Mouse (Mus musculus): ENCODE results near the gene Zfp423. TPM values are rescaled to one million over a fixed set of nuclear protein-coding genes. Genes with fewer than 3 reads are reported as not detected.
A peak's percentile ranks its signal among the peaks of the same experiment; 100 is the strongest.

Zfp423 gene
- polyA plus RNA-seq, 1 experiment from 2014 or later: 7.5 TPM

- Histone ChIP-seq H3K36me3 (ENCODE audit: control insufficient read depth, insufficient read depth, low read length) (no peaks in the 10 kb centered on the region), H3K4me2 (ENCODE audit: low read depth, low read length) (no peak overlapping the region), H3K4me3 (ENCODE audit: low read length) (no peak overlapping the region), H3K9me3 (ENCODE audit: control insufficient read depth, low read length) (no peaks in the 10 kb centered on the region), H3K4me1 (replicated peaks; ENCODE audit: control insufficient read depth, insufficient read depth, low read length) (0 out of 2 replicates have a peak, but pooled peaks cover 6% of the 10 kb centered on the region), H3K9ac (ENCODE audit: low read length) (no peak overlapping the region), H3K27me3 (ENCODE audit: control insufficient read depth, insufficient read depth, low read depth, low read length) (no peaks in the 10 kb centered on the region), H3K27ac (ENCODE audit: low read length) (no peak overlapping the region)
- WGBS: 66% methylated on average over 6 of the region's 6 CpGs
- ATAC-seq (ENCODE audit: low read depth): no peak
Observed at GRCm38 (mm10) chr8:87872356-87872930, 87.0 kb downstream of the Zfp423 start.

DNA sequence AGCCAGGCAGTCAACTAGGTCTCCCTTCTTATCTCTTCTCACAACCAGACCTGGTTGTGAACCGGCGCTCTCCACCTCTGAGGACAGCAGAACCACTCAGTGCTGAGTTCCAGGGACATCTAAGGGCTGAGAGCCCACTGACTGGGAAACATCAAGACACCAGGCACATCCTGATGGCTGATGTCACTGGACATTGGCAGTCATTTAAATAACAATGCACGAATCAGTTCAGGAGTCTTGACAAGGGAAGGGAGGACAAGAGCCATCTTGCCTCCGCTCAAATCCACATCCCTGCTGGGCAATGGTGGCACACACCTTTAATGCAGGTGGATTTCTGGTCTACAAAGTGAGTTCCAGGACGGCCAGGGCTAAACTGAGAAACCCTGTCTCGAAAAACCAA, 92.8 kb downstream of the Zfp423 start:
- Histone ChIP-seq H3K27me3 (ENCODE audit: control insufficient read depth, insufficient read depth, low read depth, low read length) (no peaks in the 10 kb centered on the region), H3K9me3 (ENCODE audit: control insufficient read depth, low read length) (no peaks in the 10 kb centered on the region), H3K9ac (ENCODE audit: low read length) (no peak overlapping the region), H3K4me3 (ENCODE audit: low read length) (no peak overlapping the region), H3K4me1 (replicated peaks; ENCODE audit: control insufficient read depth, insufficient read depth, low read length) (0 out of 2 replicates have a peak, but pooled peaks cover 2% of the 10 kb centered on the region), H3K27ac (ENCODE audit: low read length) (no peak overlapping the region), H3K4me2 (ENCODE audit: low read depth, low read length) (no peak overlapping the region), H3K36me3 (ENCODE audit: control insufficient read depth, insufficient read depth, low read length) (no peaks in the 10 kb centered on the region)
- no peak for ATAC-seq (ENCODE audit: low read depth)
- WGBS: 73% methylated on average over 6 of the region's 6 CpGs

- no peak overlapping the region for H3K4me2 ChIP-seq (ENCODE audit: low read depth, low read length)
- H3K27ac ChIP-seq (ENCODE audit: low read length): no peak overlapping the region
- no peaks in the 10 kb centered on the region for H3K9me3 ChIP-seq (ENCODE audit: control insufficient read depth, low read length)
- H3K4me1 ChIP-seq (replicated peaks; ENCODE audit: control insufficient read depth, insufficient read depth, low read length): peaks cover 8% of the 10 kb centered on the region
- no peak for ATAC-seq (ENCODE audit: low read depth)
- 64% methylated on average over 8 of the region's 8 CpGs for WGBS
- H3K9ac ChIP-seq (ENCODE audit: low read length): no peak overlapping the region
- no peak overlapping the region for H3K4me3 ChIP-seq (ENCODE audit: low read length)
- no peaks in the 10 kb centered on the region for H3K27me3 ChIP-seq (ENCODE audit: control insufficient read depth, insufficient read depth, low read depth, low read length)
- no peaks in the 10 kb centered on the region for H3K36me3 ChIP-seq (ENCODE audit: control insufficient read depth, insufficient read depth, low read length)
Observed at GRCm38 (mm10) chr8:87864236-87864635, 95.2 kb downstream of the Zfp423 start.

GRCm38 (mm10) chr8:87863128-87863527, 96.3 kb downstream of the Zfp423 start:
- no peaks in the 10 kb centered on the region for H3K9me3 ChIP-seq (ENCODE audit: control insufficient read depth, low read length)
- no peak overlapping the region for H3K4me3 ChIP-seq (ENCODE audit: low read length)
- no peaks in the 10 kb centered on the region for H3K36me3 ChIP-seq (ENCODE audit: control insufficient read depth, insufficient read depth, low read length)
- H3K27me3 ChIP-seq (ENCODE audit: control insufficient read depth, insufficient read depth, low read depth, low read length): no peaks in the 10 kb centered on the region
- no peak overlapping the region for H3K4me2 ChIP-seq (ENCODE audit: low read depth, low read length)
- H3K27ac ChIP-seq (ENCODE audit: low read length): no peak overlapping the region
- H3K9ac ChIP-seq (ENCODE audit: low read length): no peak overlapping the region
- no peak for ATAC-seq (ENCODE audit: low read depth)
- 84% methylated on average over 8 of the region's 8 CpGs for whole genome bisulfite sequencing
- H3K4me1 ChIP-seq (replicated peaks; ENCODE audit: control insufficient read depth, insufficient read depth, low read length): peaks cover 8% of the 10 kb centered on the region

- H3K4me3 ChIP-seq (ENCODE audit: low read length): no peak overlapping the region
- H3K9me3 ChIP-seq (ENCODE audit: control insufficient read depth, low read length): no peaks in the 10 kb centered on the region
- peaks cover 8% of the 10 kb centered on the region for H3K4me1 ChIP-seq (replicated peaks; ENCODE audit: control insufficient read depth, insufficient read depth, low read length)
- no peak overlapping the region for H3K9ac ChIP-seq (ENCODE audit: low read length)
- H3K27ac ChIP-seq (ENCODE audit: low read length): peak overlapping the region; percentile 48
- H3K4me2 ChIP-seq (ENCODE audit: low read depth, low read length): no peak overlapping the region
- 25% methylated on average over 5 of the region's 5 CpGs for WGBS
- no peaks in the 10 kb centered on the region for H3K27me3 ChIP-seq (ENCODE audit: control insufficient read depth, insufficient read depth, low read depth, low read length)
- H3K36me3 ChIP-seq (ENCODE audit: control insufficient read depth, insufficient read depth, low read length): no peaks in the 10 kb centered on the region
- ATAC-seq (ENCODE audit: low read depth): peak; percentile 55; the same call in 1 of the 2 replicates
Observed at GRCm38 (mm10) chr8:87861718-87862117, 97.7 kb downstream of the Zfp423 start.

GRCm38 (mm10) chr8:87860905-87861304, 98.5 kb downstream of the Zfp423 start:
- WGBS: 72% methylated on average over 6 of the region's 6 CpGs
- Histone ChIP-seq H3K4me3 (ENCODE audit: low read length) (no peak overlapping the region), H3K9me3 (ENCODE audit: control insufficient read depth, low read length) (no peaks in the 10 kb centered on the region), H3K27me3 (ENCODE audit: control insufficient read depth, insufficient read depth, low read depth, low read length) (no peaks in the 10 kb centered on the region), H3K4me1 (replicated peaks; ENCODE audit: control insufficient read depth, insufficient read depth, low read length) (peaks cover 8% of the 10 kb centered on the region), H3K27ac (ENCODE audit: low read length) (no peak overlapping the region), H3K9ac (ENCODE audit: low read length) (no peak overlapping the region), H3K4me2 (ENCODE audit: low read depth, low read length) (no peak overlapping the region), H3K36me3 (ENCODE audit: control insufficient read depth, insufficient read depth, low read length) (no peaks in the 10 kb centered on the region)
- ATAC-seq (ENCODE audit: low read depth): no peak

DNA sequence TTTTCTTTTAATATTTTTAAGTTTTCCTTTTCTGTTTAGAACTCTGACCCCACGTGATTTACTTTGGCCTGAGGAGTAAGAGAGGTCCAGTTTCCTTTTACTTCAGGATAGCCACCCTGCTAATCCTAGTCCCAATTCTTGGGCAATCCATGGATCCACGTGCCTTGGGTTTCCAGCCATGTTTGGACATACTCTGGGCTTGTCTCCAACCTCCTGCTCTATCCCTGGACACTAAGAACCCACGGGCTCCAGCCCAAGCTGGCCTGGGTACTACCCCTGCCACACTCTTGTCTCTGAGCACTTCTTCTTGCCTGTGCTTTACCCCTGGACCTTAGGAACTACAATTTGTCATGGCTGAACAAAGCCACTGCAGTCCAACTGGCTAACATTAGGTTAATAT, 107.5 kb downstream of the Zfp423 start:
- WGBS: 57% methylated on average over 3 of the region's 3 CpGs
- no peaks in the 10 kb centered on the region; the same call in 1 of the 2 replicates for H3K4me1 ChIP-seq (replicated peaks; ENCODE audit: control insufficient read depth, insufficient read depth, low read length)
- peak; percentile 26; the same call in 1 of the 2 replicates for ATAC-seq (ENCODE audit: low read depth)
- H3K4me2 ChIP-seq (ENCODE audit: low read depth, low read length): no peak overlapping the region
- no peaks in the 10 kb centered on the region for H3K36me3 ChIP-seq (ENCODE audit: control insufficient read depth, insufficient read depth, low read length)
- no peak overlapping the region for H3K27ac ChIP-seq (ENCODE audit: low read length)
- H3K9ac ChIP-seq (ENCODE audit: low read length): no peak overlapping the region
- H3K4me3 ChIP-seq (ENCODE audit: low read length): no peak overlapping the region
- no peaks in the 10 kb centered on the region for H3K9me3 ChIP-seq (ENCODE audit: control insufficient read depth, low read length)
- H3K27me3 ChIP-seq (ENCODE audit: control insufficient read depth, insufficient read depth, low read depth, low read length): no peaks in the 10 kb centered on the region

GRCm38 (mm10) chr8:87851380-87851779, 108.0 kb downstream of the Zfp423 start:
- H3K27me3 ChIP-seq (ENCODE audit: control insufficient read depth, insufficient read depth, low read depth, low read length): no peaks in the 10 kb centered on the region
- no peak overlapping the region for H3K9ac ChIP-seq (ENCODE audit: low read length)
- no peak overlapping the region for H3K4me3 ChIP-seq (ENCODE audit: low read length)
- no peak for ATAC-seq (ENCODE audit: low read depth)
- H3K9me3 ChIP-seq (ENCODE audit: control insufficient read depth, low read length): no peaks in the 10 kb centered on the region
- H3K4me2 ChIP-seq (ENCODE audit: low read depth, low read length): no peak overlapping the region
- H3K27ac ChIP-seq (ENCODE audit: low read length): no peak overlapping the region
- H3K36me3 ChIP-seq (ENCODE audit: control insufficient read depth, insufficient read depth, low read length): no peaks in the 10 kb centered on the region
- WGBS: 76% methylated on average over 5 of the region's 5 CpGs
- H3K4me1 ChIP-seq (replicated peaks; ENCODE audit: control insufficient read depth, insufficient read depth, low read length): no peaks in the 10 kb centered on the region; the same call in 1 of the 2 replicates

GRCm38 (mm10) chr8:87848836-87849235, 110.6 kb downstream of the Zfp423 start:
- no peak overlapping the region for H3K4me2 ChIP-seq (ENCODE audit: low read depth, low read length)
- H3K4me3 ChIP-seq (ENCODE audit: low read length): no peak overlapping the region
- no peaks in the 10 kb centered on the region; the same call in 1 of the 2 replicates for H3K4me1 ChIP-seq (replicated peaks; ENCODE audit: control insufficient read depth, insufficient read depth, low read length)
- no peak for ATAC-seq (ENCODE audit: low read depth)
- H3K9ac ChIP-seq (ENCODE audit: low read length): no peak overlapping the region
- no peaks in the 10 kb centered on the region for H3K9me3 ChIP-seq (ENCODE audit: control insufficient read depth, low read length)
- WGBS: 77% methylated on average over 5 of the region's 5 CpGs
- H3K27ac ChIP-seq (ENCODE audit: low read length): no peak overlapping the region
- no peaks in the 10 kb centered on the region for H3K36me3 ChIP-seq (ENCODE audit: control insufficient read depth, insufficient read depth, low read length)
- H3K27me3 ChIP-seq (ENCODE audit: control insufficient read depth, insufficient read depth, low read depth, low read length): no peaks in the 10 kb centered on the region
